Mouse (Mus musculus): ENCODE results near the gene Rfx7. TPM values are rescaled to one million over a fixed set of nuclear protein-coding genes. Genes with fewer than 3 reads are reported as not detected.

Rfx7 gene
- polyA plus RNA-seq, 2 experiments = 14.1 to 14.2 TPM

DNA sequence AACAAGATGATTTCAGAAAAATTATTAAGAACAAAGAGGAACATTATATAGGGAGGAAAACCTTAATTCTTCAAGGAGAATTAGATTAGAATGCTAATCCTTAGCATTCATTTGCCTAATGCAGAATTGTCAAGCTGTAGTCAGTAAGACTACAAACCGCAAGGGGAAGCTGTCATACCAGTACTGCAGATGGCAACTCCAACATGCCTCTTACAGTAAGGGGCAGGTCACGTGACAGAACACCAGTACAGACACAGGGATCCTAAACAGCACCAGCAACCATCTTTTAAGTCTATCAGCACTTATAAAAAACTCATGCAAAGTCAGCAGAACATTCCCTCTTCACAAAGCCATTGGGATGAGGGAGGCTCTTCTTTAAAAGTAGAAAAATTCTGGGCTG is 38.6 kb upstream of the Rfx7 start:
- Histone ChIP-seq H3K9me3 (ENCODE audit: control insufficient read depth, low read length) (no peaks in the 10 kb centered on the region), H3K4me1 (ENCODE audit: control insufficient read depth, insufficient read depth, low read length) (peaks cover 5% of the 10 kb centered on the region; the same call in 1 of the 2 replicates), H3K36me3 (ENCODE audit: control insufficient read depth, insufficient read depth, low read length) (no peaks in the 10 kb centered on the region), H3K4me3 (replicated peaks; ENCODE audit: low read length) (no peak overlapping the region), H3K4me2 (replicated peaks; ENCODE audit: low read depth, low read length, severe bottlenecking) (no peak overlapping the region), H3K27me3 (ENCODE audit: control insufficient read depth, insufficient read depth, low read length) (no peaks in the 10 kb centered on the region), H3K27ac (replicated peaks; ENCODE audit: low read depth, low read length) (no peak overlapping the region), H3K9ac (ENCODE audit: low read depth, low read length, severe bottlenecking) (no peak overlapping the region)
- WGBS = 88% methylated on average over 2 of the region's 2 CpGs
- ATAC-seq (ENCODE audit: low FRiP score, low read depth) (no peak), DNase-seq (ENCODE audit: low spot score) (no peak)
- TF ChIP-seq POLR2A (IDR thresholded peaks at IDR 0.05; ENCODE audit: borderline replicate concordance, extremely low read depth, insufficient read depth, insufficient read length) = no peak

GRCm38 (mm10) chr9:72493984-72494685 is 37.9 kb upstream of the Rfx7 start:
- 80% methylated on average over 3 of the region's 3 CpGs for WGBS
- ATAC-seq (ENCODE audit: low FRiP score, low read depth) (no peak), DNase-seq (ENCODE audit: low spot score) (no peak)
- no peak overlapping the region for H3K4me2 ChIP-seq (replicated peaks; ENCODE audit: low read depth, low read length, severe bottlenecking)
- peaks cover 5% of the 10 kb centered on the region; the same call in 1 of the 2 replicates for H3K4me1 ChIP-seq (ENCODE audit: control insufficient read depth, insufficient read depth, low read length)
- no peak overlapping the region for H3K4me3 ChIP-seq (replicated peaks; ENCODE audit: low read length)
- no peaks in the 10 kb centered on the region for H3K36me3 ChIP-seq (ENCODE audit: control insufficient read depth, insufficient read depth, low read length)
- TF ChIP-seq POLR2A (IDR thresholded peaks at IDR 0.05; ENCODE audit: borderline replicate concordance, extremely low read depth, insufficient read depth, insufficient read length) = no peak
- no peaks in the 10 kb centered on the region for H3K9me3 ChIP-seq (ENCODE audit: control insufficient read depth, low read length)
- H3K27me3 ChIP-seq (ENCODE audit: control insufficient read depth, insufficient read depth, low read length) = no peaks in the 10 kb centered on the region
- no peak overlapping the region for H3K9ac ChIP-seq (ENCODE audit: low read depth, low read length, severe bottlenecking)
- H3K27ac ChIP-seq (replicated peaks; ENCODE audit: low read depth, low read length) = no peak overlapping the region

- H3K27me3 ChIP-seq (ENCODE audit: control insufficient read depth, insufficient read depth, low read length) = no peaks in the 10 kb centered on the region
- no peak for TF ChIP-seq POLR2A (IDR thresholded peaks at IDR 0.05; ENCODE audit: borderline replicate concordance, extremely low read depth, insufficient read depth, insufficient read length)
- H3K36me3 ChIP-seq (ENCODE audit: control insufficient read depth, insufficient read depth, low read length) = no peaks in the 10 kb centered on the region
- H3K27ac ChIP-seq (replicated peaks; ENCODE audit: low read depth, low read length) = no peak overlapping the region
- no peak overlapping the region for H3K9ac ChIP-seq (ENCODE audit: low read depth, low read length, severe bottlenecking)
- no peak overlapping the region for H3K4me3 ChIP-seq (replicated peaks; ENCODE audit: low read length)
- no peak overlapping the region for H3K4me2 ChIP-seq (replicated peaks; ENCODE audit: low read depth, low read length, severe bottlenecking)
- ATAC-seq (ENCODE audit: low FRiP score, low read depth) = no peak
- H3K4me1 ChIP-seq (ENCODE audit: control insufficient read depth, insufficient read depth, low read length) = peaks cover 5% of the 10 kb centered on the region; the same call in 1 of the 2 replicates
- no peaks in the 10 kb centered on the region for H3K9me3 ChIP-seq (ENCODE audit: control insufficient read depth, low read length)
- no peak for DNase-seq (ENCODE audit: low spot score)
- WGBS = 67% methylated on average over 2 of the region's 2 CpGs
These were observed 35.3 kb upstream of the Rfx7 start for GRCm38 (mm10) chr9:72496691-72497090.

DNA sequence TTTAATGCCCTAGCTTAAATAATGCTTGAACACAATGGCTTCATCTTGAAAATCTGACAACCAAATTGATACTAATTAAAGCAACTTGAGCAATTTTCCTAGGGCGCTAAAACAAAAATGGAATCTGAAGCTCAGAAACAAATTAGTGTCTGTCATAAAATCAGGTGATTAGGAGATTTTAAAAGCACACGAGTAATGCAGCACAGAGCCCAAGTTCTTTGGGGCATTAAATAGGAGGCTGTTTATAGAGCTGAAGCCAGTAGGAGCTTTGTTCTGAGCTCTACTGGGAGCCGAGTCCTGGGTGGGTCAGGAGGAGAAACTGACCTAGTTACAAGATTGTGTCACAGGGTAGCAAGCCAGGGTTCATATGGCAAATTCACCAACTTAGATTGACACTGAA is 34.9 kb upstream of the Rfx7 start:
- 45% methylated on average over 3 of the region's 3 CpGs for WGBS
- ATAC-seq (ENCODE audit: low FRiP score, low read depth) (no peak), DNase-seq (ENCODE audit: low spot score) (no peak)

DNA sequence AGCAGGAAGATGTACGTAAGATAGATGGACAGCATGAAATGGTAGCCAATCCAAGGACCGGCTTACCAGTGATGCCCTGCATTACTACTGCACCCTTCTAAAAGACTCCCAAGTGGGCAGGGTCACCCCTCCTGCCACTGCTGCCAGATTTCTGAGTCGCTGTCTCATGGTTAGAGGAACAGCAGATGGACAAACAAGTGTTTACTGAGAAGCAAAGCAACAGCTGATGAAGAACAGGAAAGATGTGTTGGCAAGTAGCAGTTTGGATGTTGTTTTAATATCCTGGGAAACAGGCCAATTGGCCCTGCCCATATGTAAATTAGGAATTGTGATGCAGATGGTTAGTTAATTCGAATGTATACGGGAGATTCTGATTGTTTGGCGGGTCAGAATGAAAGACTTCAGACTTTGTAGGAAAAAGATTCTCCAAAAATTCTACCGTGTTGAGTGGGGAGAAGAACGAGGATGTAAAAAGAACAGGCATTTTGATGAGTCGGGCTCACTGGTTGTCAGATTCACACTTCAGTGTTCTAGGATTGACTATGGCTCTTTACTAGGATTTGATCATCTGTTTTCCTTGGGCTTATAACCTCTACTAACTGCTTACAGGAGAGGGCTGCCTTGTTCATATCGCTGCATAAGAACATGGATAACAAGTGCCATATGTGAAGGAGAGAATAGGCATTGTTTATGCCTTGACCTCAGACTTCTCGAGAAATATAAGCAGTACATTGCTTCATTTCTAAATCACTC is 19.6 kb upstream of the Rfx7 start:
- Histone ChIP-seq H3K4me2 (replicated peaks; ENCODE audit: low read depth, low read length, severe bottlenecking) (no peak overlapping the region), H3K36me3 (ENCODE audit: control insufficient read depth, insufficient read depth, low read length) (no peaks in the 10 kb centered on the region), H3K9ac (ENCODE audit: low read depth, low read length, severe bottlenecking) (no peak overlapping the region), H3K27me3 (ENCODE audit: control insufficient read depth, insufficient read depth, low read length) (no peaks in the 10 kb centered on the region), H3K9me3 (ENCODE audit: control insufficient read depth, low read length) (no peaks in the 10 kb centered on the region), H3K27ac (replicated peaks; ENCODE audit: low read depth, low read length) (no peak overlapping the region), H3K4me3 (replicated peaks; ENCODE audit: low read length) (no peak overlapping the region), H3K4me1 (ENCODE audit: control insufficient read depth, insufficient read depth, low read length) (no peaks in the 10 kb centered on the region)
- DNase-seq (ENCODE audit: low spot score) (no peak), ATAC-seq (ENCODE audit: low FRiP score, low read depth) (no peak)
- TF ChIP-seq POLR2A (IDR thresholded peaks at IDR 0.05; ENCODE audit: borderline replicate concordance, extremely low read depth, insufficient read depth, insufficient read length) = no peak
- WGBS = 57% methylated on average over 11 of the region's 11 CpGs

More for the DNA sequence above, 34.9 kb upstream of the Rfx7 start:
- Histone ChIP-seq H3K4me1 (ENCODE audit: control insufficient read depth, insufficient read depth, low read length) (peaks cover 3% of the 10 kb centered on the region; the same call in 1 of the 2 replicates), H3K4me3 (replicated peaks; ENCODE audit: low read length) (no peak overlapping the region), H3K36me3 (ENCODE audit: control insufficient read depth, insufficient read depth, low read length) (no peaks in the 10 kb centered on the region), H3K9me3 (ENCODE audit: control insufficient read depth, low read length) (no peaks in the 10 kb centered on the region), H3K4me2 (replicated peaks; ENCODE audit: low read depth, low read length, severe bottlenecking) (no peak overlapping the region), H3K9ac (ENCODE audit: low read depth, low read length, severe bottlenecking) (no peak overlapping the region), H3K27me3 (ENCODE audit: control insufficient read depth, insufficient read depth, low read length) (no peaks in the 10 kb centered on the region), H3K27ac (replicated peaks; ENCODE audit: low read depth, low read length) (no peak overlapping the region)
- TF ChIP-seq POLR2A (IDR thresholded peaks at IDR 0.05; ENCODE audit: borderline replicate concordance, extremely low read depth, insufficient read depth, insufficient read length) = no peak
